Mouse (Mus musculus) embryonic facial prominence, embryonic 10.5 days (tissue): Measurements from ENCODE around the gene Tnfaip6. TPM values are rescaled to one million over a fixed set of nuclear protein-coding genes. Genes with fewer than 3 reads are reported as not detected.
A peak's percentile ranks its signal among the peaks of the same experiment; 100 is the strongest.

ENCODE experiments used
- DNase-seq: peaks from one replicate; pipeline ENCODE4 v3.0.0-alpha.2; 2017; ENCODE audit warnings: low spot score
- H3K27ac ChIP-seq: fragments of 300-500 bp; sonication (generic); replicated peaks from 2 replicates; pipeline ENCODE4 v1.5.1; 2016; ENCODE audit warnings: mild to moderate bottlenecking
- H3K27me3 ChIP-seq: fragments of 300-500 bp; sonication (generic); replicated peaks from 2 replicates; pipeline ENCODE4 v1.6.1; 2016; ENCODE audit warnings: low read depth, mild to moderate bottlenecking; ENCODE audit not compliant: poor library complexity, severe bottlenecking
- H3K36me3 ChIP-seq: fragments of 300-500 bp; sonication (generic); replicated peaks from 2 replicates; pipeline ENCODE4 v1.6.1; 2016; ENCODE audit warnings: mild to moderate bottlenecking, moderate library complexity
- H3K4me1 ChIP-seq: fragments of 300-500 bp; sonication (generic); 2 replicates; pipeline ENCODE4 v1.6.1; 2016
- H3K4me3 ChIP-seq: fragments of 300-500 bp; sonication (generic); 2 replicates; pipeline ENCODE4 v1.5.1; 2016; ENCODE audit warnings: mild to moderate bottlenecking, moderate library complexity
- H3K9me3 ChIP-seq: fragments of 300-500 bp; sonication (generic); 2 replicates; pipeline ENCODE4 v1.6.1; 2016; ENCODE audit warnings: mild to moderate bottlenecking
- WGBS: fragments of 180-500 bp; shearing (Covaris S2); methylation state at CpG from one replicate; pipeline ENCODE4 v1.1.7; 2016; 5-methylcytosine and 5-hydroxymethylcytosine counted together
- polyA plus RNA-seq: library from polyadenylated mRNA; unstranded; fragments of >200 nt; fragmentation: Nextera tagmentation; extraction: Ambion mirVana; gene quantifications from 2 replicates; pipeline ENCODE4 v1.2.1, GENCODE M21; 2016

The Tnfaip6 gene
- polyA plus RNA-seq, 1 experiment from 2014 or later: 57.7 TPM

- Histone ChIP-seq H3K27me3 (no peaks in the 10 kb centered on the region), H3K4me1 (peaks cover 14% of the 10 kb centered on the region), H3K4me3 (no peak overlapping the region), H3K36me3 (no peaks in the 10 kb centered on the region), H3K9me3 (no peaks in the 10 kb centered on the region), H3K27ac (no peak overlapping the region)
- 87% methylated on average over 4 of the region's 4 CpGs for WGBS
- no peak for DNase-seq
Observed at GRCm38 (mm10) chr2:52034601-52035000, 3.2 kb upstream of the Tnfaip6 start.

- no peak for DNase-seq
- H3K4me1 ChIP-seq: peaks cover 14% of the 10 kb centered on the region
- H3K27ac ChIP-seq: no peak overlapping the region
- no peaks in the 10 kb centered on the region for H3K9me3 ChIP-seq
- WGBS: 73% methylated on average over 4 of the region's 4 CpGs
- H3K4me3 ChIP-seq: no peak overlapping the region
- H3K36me3 ChIP-seq: no peaks in the 10 kb centered on the region
- no peaks in the 10 kb centered on the region for H3K27me3 ChIP-seq
Observed at GRCm38 (mm10) chr2:52035144-52035543, 2.7 kb upstream of the Tnfaip6 start.

- Histone ChIP-seq H3K36me3 (no peaks in the 10 kb centered on the region), H3K4me3 (peak overlapping the region; percentile 64), H3K27me3 (no peaks in the 10 kb centered on the region), H3K27ac (peak overlapping the region; percentile 85), H3K9me3 (no peaks in the 10 kb centered on the region), H3K4me1 (peaks cover 14% of the 10 kb centered on the region)
- WGBS: 34% methylated on average over 10 of the region's 11 CpGs
- DNase-seq: peak; percentile 48
Observed at GRCm38 (mm10) chr2:52036929-52037595, 747 bp upstream of the Tnfaip6 start.

GRCm38 (mm10) chr2:52038558-52038957 is 749 bp downstream of the Tnfaip6 start:
- WGBS: 22% methylated on average over 5 of the region's 5 CpGs
- H3K4me1 ChIP-seq: peaks cover 14% of the 10 kb centered on the region
- H3K27ac ChIP-seq: peak overlapping the region; percentile 85

GRCm38 (mm10) chr2:52039083-52039801 is 1.4 kb downstream of the Tnfaip6 start:
- Histone ChIP-seq H3K27ac (peak overlapping the region; percentile 85), H3K4me1 (peaks cover 14% of the 10 kb centered on the region), H3K9me3 (no peaks in the 10 kb centered on the region), H3K4me3 (peak overlapping the region; percentile 64), H3K27me3 (no peaks in the 10 kb centered on the region), H3K36me3 (peaks cover 19% of the 10 kb centered on the region)
- peak; percentile 74 for DNase-seq
- 13% methylated on average over 8 of the region's 8 CpGs for WGBS

More at GRCm38 (mm10) chr2:52038558-52038957, 749 bp downstream of the Tnfaip6 start:
- peak; percentile 27 for DNase-seq
- Histone ChIP-seq H3K9me3 (no peaks in the 10 kb centered on the region), H3K36me3 (peaks cover 12% of the 10 kb centered on the region), H3K27me3 (no peaks in the 10 kb centered on the region), H3K4me3 (peak overlapping the region; percentile 64)

GRCm38 (mm10) chr2:52042132-52042531 is 4.3 kb downstream of the Tnfaip6 start:
- DNase-seq: no peak
- 84% methylated on average over 3 of the region's 3 CpGs for WGBS
- peaks cover 9% of the 10 kb centered on the region for H3K4me1 ChIP-seq
- H3K27me3 ChIP-seq: no peaks in the 10 kb centered on the region
- H3K9me3 ChIP-seq: no peaks in the 10 kb centered on the region
- H3K36me3 ChIP-seq: peaks cover 47% of the 10 kb centered on the region
- H3K27ac ChIP-seq: no peak overlapping the region
- no peak overlapping the region for H3K4me3 ChIP-seq

- Histone ChIP-seq H3K4me3 (no peak overlapping the region), H3K36me3 (peaks cover 53% of the 10 kb centered on the region), H3K27ac (no peak overlapping the region), H3K4me1 (peaks cover 4% of the 10 kb centered on the region; the same call in 1 of the 2 replicates), H3K27me3 (no peaks in the 10 kb centered on the region), H3K9me3 (no peaks in the 10 kb centered on the region)
- DNase-seq: no peak
- WGBS: 75% methylated on average over 5 of the region's 5 CpGs
Observed at GRCm38 (mm10) chr2:52042714-52043113, 4.9 kb downstream of the Tnfaip6 start.

- Histone ChIP-seq H3K27me3 (no peaks in the 10 kb centered on the region), H3K27ac (no peak overlapping the region), H3K36me3 (peaks cover 61% of the 10 kb centered on the region), H3K4me1 (peaks cover 4% of the 10 kb centered on the region; the same call in 1 of the 2 replicates), H3K4me3 (no peak overlapping the region), H3K9me3 (no peaks in the 10 kb centered on the region)
- no peak for DNase-seq
- WGBS: 95% methylated on average over 11 of the region's 11 CpGs
Observed at GRCm38 (mm10) chr2:52043485-52043884, 5.7 kb downstream of the Tnfaip6 start.

- no peaks in the 10 kb centered on the region for H3K9me3 ChIP-seq
- H3K27me3 ChIP-seq: no peaks in the 10 kb centered on the region
- H3K4me1 ChIP-seq: no peaks in the 10 kb centered on the region
- no peak overlapping the region for H3K27ac ChIP-seq
- WGBS: 91% methylated on average over 5 of the region's 5 CpGs
- no peak overlapping the region for H3K4me3 ChIP-seq
- no peak for DNase-seq
- H3K36me3 ChIP-seq: peaks cover 86% of the 10 kb centered on the region
Observed at GRCm38 (mm10) chr2:52046032-52046431, 8.2 kb downstream of the Tnfaip6 start.

GRCm38 (mm10) chr2:52050823-52051222 is 13.0 kb downstream of the Tnfaip6 start:
- H3K36me3 ChIP-seq: peaks cover 97% of the 10 kb centered on the region
- H3K4me3 ChIP-seq: no peak overlapping the region
- WGBS: 95% methylated on average over 11 of the region's 11 CpGs
- no peaks in the 10 kb centered on the region for H3K9me3 ChIP-seq
- H3K27ac ChIP-seq: no peak overlapping the region
- H3K4me1 ChIP-seq: no peaks in the 10 kb centered on the region
- no peaks in the 10 kb centered on the region for H3K27me3 ChIP-seq
- no peak for DNase-seq

GRCm38 (mm10) chr2:52052335-52052734 is 14.5 kb downstream of the Tnfaip6 start:
- H3K36me3 ChIP-seq: peaks cover 82% of the 10 kb centered on the region
- DNase-seq: no peak
- no peaks in the 10 kb centered on the region for H3K27me3 ChIP-seq
- WGBS: 87% methylated on average over 4 of the region's 4 CpGs
- no peaks in the 10 kb centered on the region for H3K4me1 ChIP-seq
- no peak overlapping the region for H3K4me3 ChIP-seq
- H3K27ac ChIP-seq: no peak overlapping the region
- no peaks in the 10 kb centered on the region for H3K9me3 ChIP-seq

GRCm38 (mm10) chr2:52053502-52053901 is 15.7 kb downstream of the Tnfaip6 start:
- WGBS: 65% methylated on average over 5 of the region's 5 CpGs
- H3K27ac ChIP-seq: no peak overlapping the region
- H3K27me3 ChIP-seq: no peaks in the 10 kb centered on the region
- peaks cover 70% of the 10 kb centered on the region for H3K36me3 ChIP-seq
- H3K4me3 ChIP-seq: no peak overlapping the region
- no peak for DNase-seq
- H3K4me1 ChIP-seq: no peaks in the 10 kb centered on the region
- no peaks in the 10 kb centered on the region for H3K9me3 ChIP-seq

- no peaks in the 10 kb centered on the region for H3K9me3 ChIP-seq
- peaks cover 49% of the 10 kb centered on the region for H3K36me3 ChIP-seq
- WGBS: 49% methylated on average over 4 of the region's 4 CpGs
- H3K27me3 ChIP-seq: no peaks in the 10 kb centered on the region
- no peak overlapping the region for H3K4me3 ChIP-seq
- no peaks in the 10 kb centered on the region for H3K4me1 ChIP-seq
- DNase-seq: no peak
- H3K27ac ChIP-seq: no peak overlapping the region
Observed at GRCm38 (mm10) chr2:52055616-52056015, 17.8 kb downstream of the Tnfaip6 start.
